8 mouse cellular contexts compared by ENCODE assay signal in genomic region chr5:35278019-35278418, GRCm38 (mm10). TPM values are rescaled to one million over a fixed set of nuclear protein-coding genes. Genes with fewer than 3 reads are reported as not detected.
DNase-seq lines count a peak whose midpoint lies in the region; ATAC-seq and TF ChIP-seq lines count a peak whose summit lies in the region.

Gene Adra2c (plus strand): TSS chr5:35278319.

- DNase-seq in kidney, adult 2 months: no peak
- DNase-seq in kidney, postnatal 4 days: no peak
- no peak for DNase-seq in midbrain, embryonic 10.5 days (ENCODE audit: low spot score)
- no peak for DNase-seq in spleen, postnatal 36 days (ENCODE audit: low spot score in 2 of 2)
- DNase-seq in lung, postnatal 10 days: no peak
- DNase-seq in kidney, postnatal 36 days: no peak

- no peak for TF ChIP-seq POLR2A in kidney, adult 2 months (IDR thresholded peaks at IDR 0.05; ENCODE audit: low read depth, low read length)
- no peak for TF ChIP-seq POLR2A in cortical plate, adult 2 months (IDR thresholded peaks at IDR 0.05; ENCODE audit: extremely low read depth, insufficient read depth, low read length)

- H3K36me3 ChIP-seq in kidney, adult 2 months (ENCODE audit: control insufficient read depth, insufficient read depth, low read length): no peaks in the 10 kb centered on the region
- H3K36me3 ChIP-seq in hindbrain, embryonic 12.5 days: no peaks in the 10 kb centered on the region
- no peaks in the 10 kb centered on the region for H3K36me3 ChIP-seq in midbrain, embryonic 10.5 days

- H3K27me3 ChIP-seq in kidney, adult 2 months (replicated peaks; ENCODE audit: control insufficient read depth, insufficient read depth, low read length): no peaks in the 10 kb centered on the region
- H3K27me3 ChIP-seq in hindbrain, embryonic 12.5 days: peaks cover 73% of the 10 kb centered on the region
- H3K27me3 ChIP-seq in midbrain, embryonic 10.5 days (ENCODE audit: low read depth, poor library complexity, severe bottlenecking): peaks cover 73% of the 10 kb centered on the region

- no peak for TF ChIP-seq CTCF in kidney, adult 2 months (conservative IDR thresholded peaks at IDR 0.05; ENCODE audit: insufficient read depth, insufficient read length, low read depth, low read length)
- no peak for TF ChIP-seq CTCF in cortical plate, adult 2 months (IDR thresholded peaks at IDR 0.05; ENCODE audit: extremely low read depth, insufficient read depth, low read length)

- peak within 1 kb of the TSS; percentile 32 for H3K4me3 ChIP-seq in kidney, adult 2 months (ENCODE audit: insufficient read depth, low read depth, low read length)
- H3K4me3 ChIP-seq in cortical plate, adult 2 months (ENCODE audit: insufficient read depth, low read length): peak within 1 kb of the TSS; percentile 27
- peak within 1 kb of the TSS; percentile 53 for H3K4me3 ChIP-seq in hindbrain, embryonic 12.5 days
- peak within 1 kb of the TSS; percentile 62 for H3K4me3 ChIP-seq in midbrain, embryonic 10.5 days

- WGBS in kidney, adult 2 months: 55% methylated on average over 3 of the region's 3 CpGs
- 44% methylated on average over 3 of the region's 3 CpGs for whole genome bisulfite sequencing in hindbrain, embryonic 12.5 days
- 39% methylated on average over 3 of the region's 3 CpGs for WGBS in midbrain, embryonic 10.5 days

- no peak for ATAC-seq in hindbrain, embryonic 12.5 days (ENCODE audit: low FRiP score)

- H3K4me2 ChIP-seq in hindbrain, embryonic 12.5 days (replicated peaks): peak within 1 kb of the TSS; percentile 93

- no peaks in the 10 kb centered on the region for H3K4me1 ChIP-seq in kidney, adult 2 months (ENCODE audit: control insufficient read depth, insufficient read depth, low read length)
- no peaks in the 10 kb centered on the region for H3K4me1 ChIP-seq in cortical plate, adult 2 months (ENCODE audit: control insufficient read depth, insufficient read depth, low read length)
- H3K4me1 ChIP-seq in hindbrain, embryonic 12.5 days: peaks cover 25% of the 10 kb centered on the region
- peaks cover 27% of the 10 kb centered on the region for H3K4me1 ChIP-seq in midbrain, embryonic 10.5 days

- no peaks in the 10 kb centered on the region for H3K9me3 ChIP-seq in hindbrain, embryonic 12.5 days (replicated peaks)
- no peaks in the 10 kb centered on the region for H3K9me3 ChIP-seq in midbrain, embryonic 10.5 days (replicated peaks)

- no peak within 1 kb of the TSS for H3K27ac ChIP-seq in kidney, adult 2 months (ENCODE audit: insufficient read depth, low read depth, low read length)
- peak within 1 kb of the TSS; percentile 31; the same call in 1 of the 2 replicates for H3K27ac ChIP-seq in cortical plate, adult 2 months (ENCODE audit: insufficient read depth, low read length)
- H3K27ac ChIP-seq in hindbrain, embryonic 12.5 days: no peak within 1 kb of the TSS
- H3K27ac ChIP-seq in midbrain, embryonic 10.5 days (replicated peaks): 0 out of 2 replicates have a peak within 1 kb of the TSS, but pooled peaks have one; percentile 23

- H3K9ac ChIP-seq in hindbrain, embryonic 12.5 days: peak within 1 kb of the TSS; percentile 51

RNA-seq across cellular contexts. Expression of gene Adra2c, which starts in this region (rescaled TPM):
- 1.8 and 2.1 TPM in 2 replicates for polyA plus RNA-seq in kidney, adult 2 months (2012; rRNA removed)
- 12.9 and 13.2 TPM in 2 replicates for polyA plus RNA-seq in cortical plate, adult 2 months (2012; rRNA removed)
- 0.36 and 0.38 TPM in 2 replicates for polyA plus RNA-seq in hindbrain, embryonic 12.5 days (2016; fragmentation: Nextera tagmentation; extraction: Ambion mirVana)
- polyA plus RNA-seq in midbrain, embryonic 10.5 days (2016; fragmentation: Nextera tagmentation; extraction: Ambion mirVana): not detected in 2 replicates

Comparison
In these comparisons a context has a peak if more than half of its experiments do, and no peak if none do; other contexts are left out.
1. H3K27ac ChIP-seq: peak in cortical plate, adult 2 months (single experiment) and midbrain, embryonic 10.5 days (single experiment); none in kidney, adult 2 months (single experiment) and hindbrain, embryonic 12.5 days (single experiment).
2. Peak in every context shown above with its lines, with median percentiles within 50 percentile points of each other: H3K4me3 ChIP-seq.